ENCODE assay signal across 21 mouse cellular contexts in the genomic region with DNA sequence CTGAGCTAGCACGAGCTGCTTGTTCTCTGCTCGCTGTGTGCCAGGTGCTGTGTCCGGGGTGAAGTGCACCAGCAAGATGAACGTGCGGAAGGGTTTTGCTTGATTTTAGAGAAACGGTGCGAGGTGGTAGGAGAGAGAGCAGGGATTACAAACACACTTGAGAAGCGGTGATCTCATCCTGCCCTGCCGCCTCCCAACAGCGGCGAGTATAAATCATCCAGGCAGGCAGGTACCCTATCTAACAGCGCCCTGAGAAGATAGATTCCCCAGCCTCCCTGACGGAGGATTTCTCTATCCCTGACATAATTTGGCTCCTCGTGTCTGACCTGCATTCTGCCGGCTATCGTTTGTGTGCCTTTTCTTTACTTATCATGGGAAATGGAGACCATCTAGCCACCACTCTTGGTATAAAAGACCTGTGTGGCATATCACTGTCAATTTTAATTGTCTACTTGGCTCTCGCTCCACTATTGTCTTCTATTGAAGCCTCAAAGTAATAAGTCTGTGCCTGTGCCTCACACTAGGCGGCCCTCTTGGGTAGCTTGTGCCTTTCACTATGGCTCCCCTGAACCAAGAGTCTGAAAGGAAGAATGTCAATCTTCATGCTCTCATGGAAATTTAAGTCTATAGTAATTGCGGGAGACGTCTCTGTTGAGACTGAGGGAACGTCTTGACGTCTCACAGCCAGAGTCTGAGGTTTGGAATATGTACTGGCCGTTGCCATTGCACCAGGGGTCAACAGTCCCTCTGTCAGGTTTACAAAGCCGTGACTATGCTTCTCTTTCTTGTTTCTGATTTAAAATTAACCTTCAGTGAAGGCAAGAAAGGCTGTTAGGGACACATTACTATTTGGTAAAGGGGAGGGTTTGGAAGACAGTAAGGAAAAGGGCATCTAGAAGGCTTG.
DNase-seq lines count a peak whose midpoint lies in the region; ATAC-seq and TF ChIP-seq lines count a peak whose summit lies in the region.
"Had no signal": no experiment of that assay in that cellular context is flagged by ENCODE, and none has a peak within 500 bp of the region (broad histone marks: within the 10 kb centered on the region; RNA-seq: fewer than 3 reads in every experiment).

No protein-coding gene starts in this region.

- H3K4me2 ChIP-seq in forebrain, embryonic 16.5 days (ENCODE audit: low read length) = no peak overlapping the region
- no peak overlapping the region for H3K4me2 ChIP-seq in forebrain, embryonic 14.5 days (ENCODE audit: low read length)
- H3K4me2 ChIP-seq in liver, embryonic 12.5 days = no peak overlapping the region
- H3K4me2 ChIP-seq: embryonic facial prominence, embryonic 12.5 days; heart, embryonic 11.5 days; intestine, embryonic 15.5 days; limb, embryonic 12.5 days had no signal

- ATAC-seq in forebrain, embryonic 16.5 days = 0 out of 2 replicates have a peak, but pooled peaks have one; percentile 38
- no peak; the same call in 1 of the 2 replicates for ATAC-seq in forebrain, embryonic 14.5 days
- ATAC-seq in liver, embryonic 12.5 days = no peak
- no peak for ATAC-seq in frontal cortex, adult (ENCODE audit: low TSS enrichment)
- ATAC-seq: intestine, embryonic 15.5 days; lung, postnatal 0 days; Patski had no signal

- H3K9ac ChIP-seq in forebrain, embryonic 16.5 days (replicated peaks; ENCODE audit: low read depth, low read length) = no peak overlapping the region
- no peak overlapping the region for H3K9ac ChIP-seq in forebrain, embryonic 14.5 days (ENCODE audit: low read length)
- no peak overlapping the region for H3K9ac ChIP-seq in liver, embryonic 12.5 days
- H3K9ac ChIP-seq: embryonic facial prominence, embryonic 12.5 days; intestine, embryonic 15.5 days; limb, embryonic 12.5 days; liver, embryonic 14.5 days had no signal

- H3K4me1 ChIP-seq in forebrain, embryonic 16.5 days (replicated peaks; ENCODE audit: control insufficient read depth, insufficient read depth, low read length) = peaks cover 5% of the 10 kb centered on the region; the same call in 1 of the 2 replicates
- no peaks in the 10 kb centered on the region for H3K4me1 ChIP-seq in forebrain, embryonic 14.5 days (ENCODE audit: control insufficient read depth, insufficient read depth, low read length)
- no peaks in the 10 kb centered on the region for H3K4me1 ChIP-seq in liver, embryonic 12.5 days
- H3K4me1 ChIP-seq: embryonic facial prominence, embryonic 12.5 days; intestine, embryonic 15.5 days; limb, embryonic 12.5 days had no signal

- H3K27ac ChIP-seq in forebrain, embryonic 16.5 days (ENCODE audit: low read length) = no peak overlapping the region
- H3K27ac ChIP-seq in forebrain, embryonic 14.5 days (ENCODE audit: low read depth, low read length) = no peak overlapping the region
- no peak overlapping the region for H3K27ac ChIP-seq in liver, embryonic 12.5 days
- H3K27ac ChIP-seq: embryonic facial prominence, embryonic 12.5 days; intestine, embryonic 15.5 days; limb, embryonic 12.5 days; liver, embryonic 14.5 days had no signal

- DNase-seq in forebrain, embryonic 14.5 days (ENCODE audit: low spot score) = no peak
- peak; percentile 26 to 31 for DNase-seq in kidney, adult 8-10 months
- no peak for DNase-seq in kidney, postnatal 4 days
- DNase-seq in brain, embryonic 14.5 days (ENCODE audit: low read depth) = peak; percentile 41
- peak; percentile 23 to 29 for DNase-seq in kidney, postnatal 36 days
- DNase-seq: cerebellum, adult 9-10 months; gastrocnemius, postnatal 25 days; heart, postnatal 14 days; spleen, adult 18-20 months; thymus, adult 18-20 months had no signal

- H3K27me3 ChIP-seq in forebrain, embryonic 16.5 days (replicated peaks; ENCODE audit: control insufficient read depth, insufficient read depth, low read length) = no peaks in the 10 kb centered on the region
- H3K27me3 ChIP-seq in forebrain, embryonic 14.5 days (replicated peaks; ENCODE audit: control insufficient read depth, insufficient read depth, low read length) = no peaks in the 10 kb centered on the region
- no peaks in the 10 kb centered on the region for H3K27me3 ChIP-seq in liver, embryonic 12.5 days (replicated peaks)
- H3K27me3 ChIP-seq: CH12.LX; embryonic facial prominence, embryonic 12.5 days; intestine, embryonic 15.5 days; limb, embryonic 12.5 days; Patski had no signal

- H3K9me3 ChIP-seq in forebrain, embryonic 16.5 days (ENCODE audit: control insufficient read depth, low read length) = no peaks in the 10 kb centered on the region
- no peaks in the 10 kb centered on the region for H3K9me3 ChIP-seq in forebrain, embryonic 14.5 days (replicated peaks; ENCODE audit: control insufficient read depth, low read length)
- H3K9me3 ChIP-seq in liver, embryonic 12.5 days (replicated peaks) = no peaks in the 10 kb centered on the region
- H3K9me3 ChIP-seq: embryonic facial prominence, embryonic 12.5 days; intestine, embryonic 15.5 days; limb, embryonic 12.5 days had no signal

- 0 out of 2 replicates have a peak, but pooled peaks have one; percentile 1 for TF ChIP-seq CTCF in brain, embryonic 14.5 days (IDR thresholded peaks at IDR 0.05; ENCODE audit: borderline replicate concordance, extremely low read depth, insufficient read depth, insufficient read length)

- 68% methylated on average over 24 of the region's 24 CpGs for WGBS in forebrain, embryonic 16.5 days
- 73% methylated on average over 24 of the region's 24 CpGs for WGBS in forebrain, embryonic 14.5 days
- 78% methylated on average over 24 of the region's 24 CpGs for WGBS in liver, embryonic 12.5 days (ENCODE audit: insufficient replicate concordance)

- no peak overlapping the region for H3K4me3 ChIP-seq in forebrain, embryonic 16.5 days (replicated peaks; ENCODE audit: low read length)
- H3K4me3 ChIP-seq in forebrain, embryonic 14.5 days (ENCODE audit: low read depth, low read length) = no peak overlapping the region
- no peak overlapping the region for H3K4me3 ChIP-seq in liver, embryonic 12.5 days
- H3K4me3 ChIP-seq: embryonic facial prominence, embryonic 12.5 days; intestine, embryonic 15.5 days; limb, embryonic 12.5 days had no signal

- no peak for TF ChIP-seq POLR2A in brain, embryonic 14.5 days (IDR thresholded peaks at IDR 0.05; ENCODE audit: borderline replicate concordance, extremely low read depth, insufficient read depth, insufficient read length, poor library complexity, severe bottlenecking)

- peaks cover 30% of the 10 kb centered on the region for H3K36me3 ChIP-seq in forebrain, embryonic 16.5 days (ENCODE audit: control insufficient read depth, insufficient read depth)
- peaks cover 74% of the 10 kb centered on the region for H3K36me3 ChIP-seq in forebrain, embryonic 14.5 days (ENCODE audit: control insufficient read depth, insufficient read depth, low read length)
- peaks cover 84% of the 10 kb centered on the region for H3K36me3 ChIP-seq in liver, embryonic 12.5 days

Comparison
In these comparisons a context has a peak if more than half of its experiments do, and no peak if none do; other contexts are left out.
1. DNase-seq: peak in kidney, adult 8-10 months (2 of 2), brain, embryonic 14.5 days (single experiment) and kidney, postnatal 36 days (2 of 2); none in forebrain, embryonic 14.5 days (single experiment) and kidney, postnatal 4 days (0 of 2).